Mouse (Mus musculus) frontal cortex, postnatal 25 days (tissue): ENCODE results near the gene Syce1.
"Not testable (repeated sequence)": the region's sequence is repeated elsewhere in the genome, so short reads cannot be mapped to it uniquely, and the experiment has no call there.

Experiments used
- DNase-seq, 2 experiments: peaks; one replicate each; pipeline ENCODE4 v3.0.0; 2022; ENCODE audit warnings: low spot score in 2 of 2

Syce1 gene

DNA sequence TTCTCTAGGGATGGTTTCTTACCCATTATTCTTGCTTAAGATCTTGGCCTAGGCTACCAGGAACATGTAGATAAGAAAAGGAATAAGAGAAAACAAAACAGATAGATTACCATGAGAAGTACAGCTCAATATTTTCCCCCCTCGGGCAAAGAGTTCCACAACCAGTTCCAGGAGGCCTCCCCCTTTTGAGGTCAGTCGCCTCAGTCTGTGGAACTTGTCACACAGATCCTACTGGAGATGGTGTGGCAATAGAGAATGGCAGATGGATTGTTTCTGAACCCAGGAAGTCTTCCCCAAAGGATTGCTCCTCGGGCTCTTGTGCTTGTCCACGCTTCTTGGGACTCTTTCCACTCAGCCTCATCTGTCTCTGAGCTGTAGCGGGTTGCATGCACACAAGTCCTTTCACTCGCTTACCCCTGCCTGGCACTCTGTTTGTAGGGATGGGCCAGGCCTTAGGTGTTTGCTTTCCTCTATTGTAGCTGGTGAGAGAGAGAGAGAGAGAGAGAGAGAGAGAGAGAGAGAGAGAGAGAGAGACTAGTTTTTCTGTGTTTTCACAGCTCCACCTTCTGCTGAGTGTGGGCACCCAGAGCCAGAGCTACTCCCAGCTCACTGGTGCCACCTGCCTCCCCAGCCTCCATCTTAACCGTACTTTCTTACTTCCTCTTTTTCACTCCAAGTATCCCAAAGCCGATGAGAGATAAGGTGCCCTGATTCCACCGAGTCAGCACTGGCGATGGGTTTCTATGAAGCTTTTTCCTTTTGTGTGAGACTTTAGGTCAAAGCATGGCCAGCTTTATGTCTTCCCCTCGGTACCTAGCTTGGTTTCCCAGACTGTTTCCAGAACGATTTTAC lies 21.5 kb downstream of the Syce1 start:
- no peak for DNase-seq

- not testable (repeated sequence) for DNase-seq
These were observed 22.3 kb downstream of the Syce1 start for GRCm38 (mm10) chr7:140765391-140765790.

- no peak for DNase-seq
These were observed 24.1 kb downstream of the Syce1 start, which contains the start of gene Cyp2e1 for GRCm38 (mm10) chr7:140763447-140764020. Cyp2e1 (plus strand) TSS chr7:140763739.

DNA sequence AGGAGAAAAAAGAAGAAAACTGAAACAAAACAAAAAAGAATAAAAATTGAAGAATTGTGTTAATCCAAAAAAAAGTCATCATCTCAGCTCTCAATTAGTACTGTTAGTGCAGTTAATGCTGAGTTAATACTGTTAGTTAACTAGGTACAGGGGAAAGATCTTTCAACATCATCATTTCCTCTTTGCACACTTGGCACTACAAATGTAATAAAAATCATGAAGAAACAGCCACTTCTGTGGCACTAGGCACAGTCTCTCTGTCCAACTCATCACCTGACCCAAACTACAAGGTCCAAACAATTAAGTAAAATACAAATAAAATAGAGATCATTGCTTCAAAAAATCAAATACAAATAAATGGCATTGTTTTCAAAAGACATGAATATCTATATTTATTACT lies 27.0 kb downstream of the Syce1 start:
- no peak for DNase-seq

- DNase-seq, result no peak
These were observed 31.3 kb downstream of the Syce1 start for GRCm38 (mm10) chr7:140756151-140756854.

DNA sequence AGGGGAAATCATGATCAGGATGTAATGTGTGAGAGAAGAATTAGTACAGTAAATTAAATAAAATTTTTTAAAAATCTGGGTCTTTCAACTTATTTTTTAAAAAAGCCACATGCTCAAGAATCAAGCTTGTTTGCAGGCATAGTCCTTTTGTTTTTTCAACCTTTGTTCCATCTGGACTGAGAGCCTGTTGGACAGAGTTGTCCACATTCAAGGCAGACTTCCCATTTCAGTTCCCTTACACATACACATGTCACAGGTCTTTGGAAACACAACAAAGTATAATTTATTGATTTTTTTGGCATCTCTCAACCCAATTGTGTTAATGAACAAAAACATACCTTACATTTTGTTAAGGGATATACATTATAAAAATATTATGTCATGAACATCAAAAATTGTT lies 33.1 kb downstream of the Syce1 start:
- no peak for DNase-seq

- DNase-seq, result no peak
These were observed 38.9 kb downstream of the Syce1 start for GRCm38 (mm10) chr7:140748827-140749160.

GRCm38 (mm10) chr7:140748116-140748826 lies 39.4 kb downstream of the Syce1 start:
- DNase-seq, result no peak

DNA sequence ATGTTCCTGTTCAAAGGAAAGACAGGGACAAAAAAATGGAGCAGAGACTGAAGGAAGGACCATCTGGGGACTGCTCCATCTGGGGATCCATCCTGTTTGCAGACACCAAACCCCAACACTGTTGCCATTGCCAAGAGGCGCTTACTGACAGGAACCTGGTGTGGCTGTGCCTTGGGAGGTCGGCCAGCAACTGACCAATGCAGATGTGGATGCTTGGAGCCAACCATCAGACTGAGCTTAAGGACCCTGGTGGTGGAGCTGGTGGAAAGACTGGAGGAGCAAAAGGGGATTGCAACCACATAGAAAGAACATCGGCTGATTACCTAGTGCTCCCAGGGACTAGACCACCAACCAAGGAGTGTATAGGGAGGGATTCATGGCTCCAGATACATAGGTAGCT lies 40.2 kb downstream of the Syce1 start:
- no peak for DNase-seq

GRCm38 (mm10) chr7:140733162-140733561 lies 54.5 kb downstream of the Syce1 start:
- DNase-seq, result no peak
